ENCODE assay signal across 19 mouse cellular contexts in the genomic region with DNA sequence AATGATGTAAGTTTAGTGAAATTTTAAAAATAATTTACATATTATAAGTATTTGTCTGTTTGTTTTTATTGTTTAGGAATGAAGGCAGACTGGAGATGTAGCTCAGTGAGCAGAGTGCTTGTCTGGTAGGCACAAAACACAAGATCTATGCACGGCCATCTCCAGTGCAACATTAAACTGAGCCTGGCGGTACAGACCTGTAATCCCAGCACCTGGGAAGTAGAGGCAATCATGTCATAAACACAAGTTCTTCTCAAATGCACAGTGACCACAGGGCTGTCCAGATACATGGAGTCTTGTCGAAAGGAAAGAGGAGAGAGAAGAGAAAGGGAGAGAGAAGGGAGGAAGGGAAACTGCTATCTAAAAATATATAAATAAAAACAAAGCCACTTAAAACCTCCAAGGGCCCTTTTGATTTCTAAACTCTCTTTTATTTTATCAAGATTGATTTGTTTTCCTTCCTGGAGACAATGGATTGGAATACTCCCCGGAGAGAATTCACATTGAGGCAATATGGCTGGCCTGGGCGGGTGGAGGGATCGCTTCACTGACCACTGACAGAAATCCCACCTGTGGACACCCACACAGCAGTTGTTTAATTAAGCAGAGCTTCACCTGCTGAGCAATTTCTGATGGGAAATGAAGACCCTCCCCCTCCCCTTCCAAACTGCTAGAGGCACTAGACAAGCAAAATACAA.
DNase-seq lines count a peak whose midpoint lies in the region; ATAC-seq lines count a peak whose summit lies in the region.
"Had no signal": no experiment of that assay in that cellular context is flagged by ENCODE, and none has a peak within 500 bp of the region (broad histone marks: within the 10 kb centered on the region; RNA-seq: fewer than 3 reads in every experiment).

No protein-coding gene starts in this region.

- no peak overlapping the region for H3K27ac ChIP-seq in midbrain, embryonic 11.5 days (ENCODE audit: low read depth, low read length)
- no peak overlapping the region for H3K27ac ChIP-seq in midbrain, embryonic 10.5 days (replicated peaks)
- H3K27ac ChIP-seq in hindbrain, embryonic 16.5 days (ENCODE audit: low read depth, low read length): no peak overlapping the region
- no peak overlapping the region for H3K27ac ChIP-seq in neural tube, embryonic 14.5 days (ENCODE audit: low read depth, low read length)
- H3K27ac ChIP-seq: embryonic facial prominence, embryonic 12.5 days; limb, embryonic 12.5 days; liver, embryonic 13.5 days; lung, embryonic 15.5 days; macrophage; stomach, postnatal 0 days had no signal

- intact Hi-C loops in left cerebral cortex, postnatal 25 days (cut with DNase I): no loop called here

- H3K27me3 ChIP-seq in midbrain, embryonic 11.5 days (ENCODE audit: control insufficient read depth, insufficient read depth, low read length): no peaks in the 10 kb centered on the region
- no peaks in the 10 kb centered on the region; the same call in 1 of the 2 replicates for H3K27me3 ChIP-seq in midbrain, embryonic 10.5 days (ENCODE audit: low read depth, poor library complexity, severe bottlenecking)
- no peaks in the 10 kb centered on the region for H3K27me3 ChIP-seq in hindbrain, embryonic 16.5 days (replicated peaks; ENCODE audit: control insufficient read depth, insufficient read depth, low read length)
- no peaks in the 10 kb centered on the region for H3K27me3 ChIP-seq in neural tube, embryonic 14.5 days (ENCODE audit: control insufficient read depth, insufficient read depth, low read length)
- H3K27me3 ChIP-seq: embryonic facial prominence, embryonic 12.5 days; limb, embryonic 12.5 days; liver, embryonic 13.5 days; lung, embryonic 15.5 days had no signal

- peak; percentile 7 for DNase-seq in cerebellum, adult 9-10 months
- DNase-seq in cerebellum, adult 11 months: no peak
- DNase-seq in midbrain, embryonic 11.5 days (ENCODE audit: low spot score, missing footprints): no peak
- DNase-seq in midbrain, embryonic 10.5 days (ENCODE audit: low spot score): no peak
- DNase-seq in left cerebral cortex, postnatal 25 days (ENCODE audit: low spot score in 2 of 2): no peak
- no peak for DNase-seq in thymus, postnatal 14 days
- DNase-seq: kidney, adult 18-20 months; kidney, postnatal 10 days; liver, embryonic 13.5 days; thymus, postnatal 36 days had no signal

- no peak overlapping the region for H3K4me2 ChIP-seq in midbrain, embryonic 11.5 days
- no peak overlapping the region for H3K4me2 ChIP-seq in hindbrain, embryonic 16.5 days (ENCODE audit: low read length)
- H3K4me2 ChIP-seq in neural tube, embryonic 14.5 days (ENCODE audit: low read depth, low read length): no peak overlapping the region
- H3K4me2 ChIP-seq: embryonic facial prominence, embryonic 12.5 days; limb, embryonic 12.5 days; liver, embryonic 13.5 days; lung, embryonic 15.5 days had no signal

- 74% methylated on average over 6 of the region's 6 CpGs for WGBS in midbrain, embryonic 11.5 days
- 66% methylated on average over 6 of the region's 6 CpGs for WGBS in midbrain, embryonic 10.5 days
- WGBS in hindbrain, embryonic 16.5 days: 52% methylated on average over 6 of the region's 6 CpGs
- 56% methylated on average over 6 of the region's 6 CpGs for WGBS in neural tube, embryonic 14.5 days

- ATAC-seq in midbrain, embryonic 11.5 days (ENCODE audit: low FRiP score): peak; percentile 38
- ATAC-seq in hindbrain, embryonic 16.5 days: peak; percentile 69; the same call in 1 of the 2 replicates
- peak; percentile 88 for ATAC-seq in neural tube, embryonic 14.5 days (ENCODE audit: low read depth)
- ATAC-seq: CD4-positive, CD25-positive, alpha-beta regulatory T cell, adult 4 months had no signal

- peaks cover 12% of the 10 kb centered on the region for H3K4me1 ChIP-seq in midbrain, embryonic 11.5 days (ENCODE audit: control insufficient read depth, insufficient read depth, low read length)
- peaks cover 25% of the 10 kb centered on the region for H3K4me1 ChIP-seq in midbrain, embryonic 10.5 days
- H3K4me1 ChIP-seq in hindbrain, embryonic 16.5 days (ENCODE audit: control insufficient read depth, insufficient read depth, low read depth, low read length): peaks cover 9% of the 10 kb centered on the region
- peaks cover 5% of the 10 kb centered on the region for H3K4me1 ChIP-seq in neural tube, embryonic 14.5 days (ENCODE audit: control insufficient read depth, insufficient read depth, low read length)
- H3K4me1 ChIP-seq: embryonic facial prominence, embryonic 12.5 days; limb, embryonic 12.5 days; liver, embryonic 13.5 days; lung, embryonic 15.5 days had no signal

- H3K4me3 ChIP-seq in midbrain, embryonic 11.5 days (ENCODE audit: low read depth, low read length): no peak overlapping the region
- H3K4me3 ChIP-seq in midbrain, embryonic 10.5 days: no peak overlapping the region
- no peak overlapping the region for H3K4me3 ChIP-seq in hindbrain, embryonic 16.5 days (ENCODE audit: low read length)
- H3K4me3 ChIP-seq in neural tube, embryonic 14.5 days (ENCODE audit: low read depth, low read length): no peak overlapping the region
- H3K4me3 ChIP-seq: embryonic facial prominence, embryonic 12.5 days; limb, embryonic 12.5 days; liver, embryonic 13.5 days; lung, embryonic 15.5 days had no signal

- no peaks in the 10 kb centered on the region for H3K9me3 ChIP-seq in midbrain, embryonic 11.5 days (ENCODE audit: control insufficient read depth, low read length)
- H3K9me3 ChIP-seq in midbrain, embryonic 10.5 days (replicated peaks): no peaks in the 10 kb centered on the region
- H3K9me3 ChIP-seq in hindbrain, embryonic 16.5 days (ENCODE audit: control insufficient read depth, low read length): no peaks in the 10 kb centered on the region
- no peaks in the 10 kb centered on the region for H3K9me3 ChIP-seq in neural tube, embryonic 14.5 days (ENCODE audit: control insufficient read depth, low read length)
- H3K9me3 ChIP-seq: embryonic facial prominence, embryonic 12.5 days; G1E; limb, embryonic 12.5 days; liver, embryonic 13.5 days; lung, embryonic 15.5 days had no signal

- no peaks in the 10 kb centered on the region for H3K36me3 ChIP-seq in midbrain, embryonic 11.5 days (ENCODE audit: control insufficient read depth, insufficient read depth, low read length)
- no peaks in the 10 kb centered on the region for H3K36me3 ChIP-seq in midbrain, embryonic 10.5 days
- no peaks in the 10 kb centered on the region for H3K36me3 ChIP-seq in hindbrain, embryonic 16.5 days (ENCODE audit: control insufficient read depth, insufficient read depth, low read length)
- no peaks in the 10 kb centered on the region for H3K36me3 ChIP-seq in neural tube, embryonic 14.5 days (ENCODE audit: control insufficient read depth, insufficient read depth, low read length)
- H3K36me3 ChIP-seq: embryonic facial prominence, embryonic 12.5 days; G1E; limb, embryonic 12.5 days; liver, embryonic 13.5 days; lung, embryonic 15.5 days had no signal

- H3K9ac ChIP-seq in midbrain, embryonic 11.5 days (ENCODE audit: low read length): no peak overlapping the region
- H3K9ac ChIP-seq in hindbrain, embryonic 16.5 days (ENCODE audit: low read depth, low read length): no peak overlapping the region
- H3K9ac ChIP-seq in neural tube, embryonic 14.5 days (replicated peaks; ENCODE audit: low read depth, low read length): no peak overlapping the region
- H3K9ac ChIP-seq: embryonic facial prominence, embryonic 12.5 days; limb, embryonic 12.5 days; liver, embryonic 13.5 days; lung, embryonic 15.5 days had no signal

Comparison
In these comparisons a context has a peak if more than half of its experiments do, and no peak if none do; other contexts are left out.
1. ATAC-seq: peak in every context shown above with its lines; median percentile 88 in neural tube, embryonic 14.5 days; 69 in hindbrain, embryonic 16.5 days; 38 in midbrain, embryonic 11.5 days.